Mouse (Mus musculus) bone marrow, adult 2 months (tissue): ENCODE results near the gene Afap1.

ENCODE experiments used
- CTCF ChIP-seq: fragments of 200-500 bp; IDR thresholded peaks from 2 replicates; pipeline ENCODE4 v1.5.1; 2011; ENCODE audit warnings: low read length, control low read depth; ENCODE audit not compliant: control insufficient read depth, insufficient read depth
- POLR2A ChIP-seq: fragments of 200-500 bp; IDR thresholded peaks from 2 replicates; pipeline ENCODE4 v1.6.1; 2011; ENCODE audit warnings: low read depth, mild to moderate bottlenecking, control low read depth, low read length, borderline replicate concordance; ENCODE audit not compliant: control insufficient read depth

DNA sequence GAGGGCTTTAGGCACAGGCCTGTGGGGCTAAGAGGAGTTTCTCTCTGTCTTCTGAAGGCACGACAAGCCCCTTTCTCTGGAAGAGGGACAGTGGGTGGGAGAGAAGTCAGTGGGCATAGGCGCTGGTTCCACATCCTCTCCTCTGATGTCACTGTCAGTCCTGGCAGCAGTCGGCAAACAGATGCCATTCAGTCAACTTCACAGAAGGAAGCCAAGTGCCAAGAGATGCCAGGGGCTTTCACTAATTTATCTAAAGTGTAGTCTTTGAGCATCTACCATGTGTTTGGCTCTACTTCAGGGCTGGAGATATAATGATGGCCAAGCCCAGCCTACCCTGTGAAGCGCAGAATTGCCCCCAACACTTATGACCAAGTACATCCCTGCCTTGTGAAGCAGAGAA lies 39.7 kb upstream of the Afap1 start:
- TF ChIP-seq CTCF: no peak
- no peak for TF ChIP-seq POLR2A
